27 mouse cellular contexts compared by ENCODE assay signal in the genomic region with DNA sequence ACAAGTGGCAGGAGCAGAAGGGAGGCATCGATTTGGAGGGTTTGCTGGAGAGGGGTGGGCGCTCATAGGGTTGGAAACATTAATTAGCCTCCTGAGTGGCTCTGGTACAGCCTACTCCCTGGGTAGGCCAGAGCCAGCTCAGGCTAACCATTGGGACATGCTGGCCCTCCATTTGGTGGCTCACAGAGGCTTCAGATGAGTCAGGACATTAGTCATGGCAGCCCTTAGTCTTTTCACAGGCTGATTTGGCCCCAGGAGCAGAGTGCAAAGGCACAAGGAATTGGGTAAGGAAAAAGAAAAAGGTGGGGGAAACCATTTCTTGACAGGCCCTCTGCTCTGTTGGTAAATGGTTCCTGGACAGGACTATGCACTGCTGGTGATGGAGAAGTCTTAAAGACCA.
DNase-seq lines count a peak whose midpoint lies in the region; ATAC-seq and TF ChIP-seq lines count a peak whose summit lies in the region.
"Had no signal": no experiment of that assay in that cellular context is flagged by ENCODE, and none has a peak within 500 bp of the region (broad histone marks: within the 10 kb centered on the region; RNA-seq: fewer than 3 reads in every experiment).

No protein-coding gene starts in this region.

- no peaks in the 10 kb centered on the region for H3K9me3 ChIP-seq in heart, embryonic 15.5 days (replicated peaks)
- no peaks in the 10 kb centered on the region for H3K9me3 ChIP-seq in liver, embryonic 11.5 days (ENCODE audit: control insufficient read depth, low read length)
- no peaks in the 10 kb centered on the region for H3K9me3 ChIP-seq in liver, embryonic 13.5 days (replicated peaks)
- H3K9me3 ChIP-seq: embryonic facial prominence, embryonic 13.5 days; forebrain, embryonic 12.5 days; G1E; hindbrain, embryonic 13.5 days; liver, embryonic 15.5 days had no signal

- intact Hi-C loops in heart, postnatal 25 days (cut with DNase I), result no loop called here

- H3K9ac ChIP-seq in heart, embryonic 15.5 days, result no peak overlapping the region
- no peak overlapping the region for H3K9ac ChIP-seq in liver, adult 2 months (ENCODE audit: low read depth, low read length)
- H3K9ac ChIP-seq in liver, embryonic 11.5 days (ENCODE audit: low read depth, low read length), result no peak overlapping the region
- H3K9ac ChIP-seq in liver, embryonic 13.5 days, result 0 out of 2 replicates have a peak overlapping the region, but pooled peaks have one; percentile 4
- H3K9ac ChIP-seq: embryonic facial prominence, embryonic 13.5 days; forebrain, embryonic 12.5 days; hindbrain, embryonic 13.5 days had no signal

- H3K4me2 ChIP-seq in heart, embryonic 15.5 days, result no peak overlapping the region
- no peak overlapping the region for H3K4me2 ChIP-seq in liver, embryonic 11.5 days
- H3K4me2 ChIP-seq in liver, embryonic 13.5 days, result no peak overlapping the region
- H3K4me2 ChIP-seq: embryonic facial prominence, embryonic 13.5 days; forebrain, embryonic 12.5 days; hindbrain, embryonic 13.5 days; liver, embryonic 15.5 days; midbrain, embryonic 11.5 days had no signal

- 71% methylated on average over 2 of the region's 2 CpGs for WGBS in heart, embryonic 15.5 days
- 73% methylated on average over 2 of the region's 2 CpGs for WGBS in liver, adult 2 months
- WGBS in liver, embryonic 11.5 days, result 85% methylated on average over 2 of the region's 2 CpGs
- WGBS in liver, embryonic 13.5 days (ENCODE audit: insufficient replicate concordance), result 58% methylated on average over 2 of the region's 2 CpGs

- peak; percentile 76 for DNase-seq in adrenal gland, adult 2 months
- no peak for DNase-seq in adrenal gland, postnatal 4 days (ENCODE audit: low spot score in 2 of 2)
- no peak for DNase-seq in heart, postnatal 25 days (ENCODE audit: low spot score)
- DNase-seq in liver, adult 2 months (ENCODE audit: extremely low read depth, low read depth, low spot score), result no peak
- DNase-seq in liver, embryonic 11.5 days (ENCODE audit: low spot score), result no peak
- no peak for DNase-seq in liver, embryonic 13.5 days
- no peak for DNase-seq in kidney, postnatal 36 days
- DNase-seq: adrenal gland, postnatal 14 days; B cell, adult 2 months; embryo, embryonic 11 days; gastrocnemius, postnatal 36 days; kidney, adult 18-20 months; thymus, adult 2 months; thymus, postnatal 4 days had no signal

- H3K4me3 ChIP-seq in heart, embryonic 15.5 days, result no peak overlapping the region
- no peak overlapping the region for H3K4me3 ChIP-seq in liver, adult 2 months (ENCODE audit: insufficient read depth, low read depth, low read length)
- H3K4me3 ChIP-seq in liver, embryonic 11.5 days (ENCODE audit: low read depth, low read length), result no peak overlapping the region
- H3K4me3 ChIP-seq in liver, embryonic 13.5 days (replicated peaks), result no peak overlapping the region
- H3K4me3 ChIP-seq: embryonic facial prominence, embryonic 13.5 days; erythroblast, embryonic 14.5 days; forebrain, embryonic 12.5 days; hindbrain, embryonic 13.5 days; liver, embryonic 15.5 days had no signal

- TF ChIP-seq CTCF in liver, adult 2 months (IDR thresholded peaks at IDR 0.05; ENCODE audit: low read depth, low read length), result no peak

- no peak for ATAC-seq in heart, embryonic 15.5 days (replicated peaks; ENCODE audit: insufficient number of reproducible peaks, insufficient read depth, low FRiP score, low read depth)
- no peak for ATAC-seq in liver, embryonic 11.5 days (replicated peaks; ENCODE audit: low FRiP score)
- no peak for ATAC-seq in liver, embryonic 13.5 days (ENCODE audit: low read depth)
- ATAC-seq: inflammation-experienced regulatory T-cells, adult 6 months; Patski had no signal

- no peaks in the 10 kb centered on the region for H3K27me3 ChIP-seq in heart, embryonic 15.5 days
- no peaks in the 10 kb centered on the region for H3K27me3 ChIP-seq in liver, adult 2 months (ENCODE audit: control insufficient read depth, insufficient read depth, low read length)
- no peaks in the 10 kb centered on the region for H3K27me3 ChIP-seq in liver, embryonic 11.5 days (replicated peaks; ENCODE audit: control insufficient read depth, insufficient read depth, low read length)
- H3K27me3 ChIP-seq in liver, embryonic 13.5 days, result no peaks in the 10 kb centered on the region
- H3K27me3 ChIP-seq: CH12.LX; embryonic facial prominence, embryonic 13.5 days; forebrain, embryonic 12.5 days; hindbrain, embryonic 13.5 days; liver, embryonic 15.5 days; Patski had no signal

- peaks cover 43% of the 10 kb centered on the region for H3K79me2 ChIP-seq in liver, adult 2 months (ENCODE audit: control insufficient read depth, insufficient read depth, low read length)

- peaks cover 98% of the 10 kb centered on the region for H3K4me1 ChIP-seq in heart, embryonic 15.5 days (replicated peaks)
- H3K4me1 ChIP-seq in liver, adult 2 months (ENCODE audit: control insufficient read depth, insufficient read depth, low read length), result peaks cover 51% of the 10 kb centered on the region
- H3K4me1 ChIP-seq in liver, embryonic 11.5 days (replicated peaks; ENCODE audit: control insufficient read depth, insufficient read depth, low read length), result peaks cover 50% of the 10 kb centered on the region
- H3K4me1 ChIP-seq in liver, embryonic 13.5 days (replicated peaks), result peaks cover 68% of the 10 kb centered on the region

- H3K36me3 ChIP-seq in heart, embryonic 15.5 days, result no peaks in the 10 kb centered on the region
- H3K36me3 ChIP-seq in liver, adult 2 months (ENCODE audit: control insufficient read depth, insufficient read depth, low read length), result no peaks in the 10 kb centered on the region
- no peaks in the 10 kb centered on the region for H3K36me3 ChIP-seq in liver, embryonic 11.5 days (ENCODE audit: control insufficient read depth, insufficient read depth, low read length)
- H3K36me3 ChIP-seq in liver, embryonic 13.5 days, result no peaks in the 10 kb centered on the region
- H3K36me3 ChIP-seq: embryonic facial prominence, embryonic 13.5 days; forebrain, embryonic 12.5 days; hindbrain, embryonic 13.5 days; liver, embryonic 15.5 days had no signal

- TF ChIP-seq POLR2A in liver, adult 2 months (IDR thresholded peaks at IDR 0.05; ENCODE audit: extremely low read depth, insufficient read depth, low read length), result no peak

- H3K27ac ChIP-seq in heart, embryonic 15.5 days, result 0 out of 2 replicates have a peak overlapping the region, but pooled peaks have one; percentile 93
- H3K27ac ChIP-seq in liver, adult 2 months (replicated peaks; ENCODE audit: insufficient read depth, low read depth, low read length), result peak overlapping the region; percentile 57
- no peak overlapping the region for H3K27ac ChIP-seq in liver, embryonic 11.5 days (ENCODE audit: low read depth, low read length)
- peak overlapping the region; percentile 35 for H3K27ac ChIP-seq in liver, embryonic 13.5 days
- H3K27ac ChIP-seq: embryonic facial prominence, embryonic 13.5 days; forebrain, embryonic 12.5 days; macrophage; stomach, postnatal 0 days had no signal
